Mouse (Mus musculus) ovary, adult 18-20 months (tissue): ENCODE measurements at regions not wholly inside any gene's neighbourhood (a gene's known extent, or its start where the extent isn't known, plus 50 kb on each side); places are given as distances from the start of the nearest gene placed in this dataset.
"Not testable (repeated sequence)": the region's sequence is repeated elsewhere in the genome, so short reads cannot be mapped to it uniquely, and the experiment has no call there.

ENCODE experiments used
- DNase-seq: peaks from one replicate; pipeline ENCODE4 v3.0.0; 2022; ENCODE audit warnings: low spot score, mixed read lengths

GRCm38 (mm10) chr16:20860606-20861005 is 126.3 kb upstream of the Thpo start:
- not testable (repeated sequence) for DNase-seq

- no peak for DNase-seq
Observed at GRCm38 (mm10) chr16:20854696-20855213, 120.4 kb upstream of the Thpo start.

- no peak for DNase-seq
Observed at GRCm38 (mm10) chr16:20838151-20838550, 103.8 kb upstream of the Thpo start.

- no peak for DNase-seq
Observed at GRCm38 (mm10) chr16:20836866-20837265, 102.6 kb upstream of the Thpo start.

- DNase-seq, result not testable (repeated sequence)
Observed at GRCm38 (mm10) chr16:20833838-20834237, 99.5 kb upstream of the Thpo start.

GRCm38 (mm10) chr16:20833301-20833700 is 99.0 kb upstream of the Thpo start:
- DNase-seq, result no peak

GRCm38 (mm10) chr16:20829732-20830435 is 95.6 kb upstream of the Thpo start:
- DNase-seq, result no peak

- no peak for DNase-seq
Observed at GRCm38 (mm10) chr16:20828996-20829731, 94.9 kb upstream of the Thpo start.

- DNase-seq, result no peak
Observed at GRCm38 (mm10) chr16:20824226-20824625, 89.9 kb upstream of the Thpo start.

- no peak for DNase-seq
Observed at GRCm38 (mm10) chr16:20820939-20821338, 86.6 kb upstream of the Thpo start.

GRCm38 (mm10) chr16:20819568-20819967 is 85.3 kb upstream of the Thpo start:
- no peak for DNase-seq

- DNase-seq, result no peak
Observed at GRCm38 (mm10) chr16:20818711-20819189, 84.4 kb upstream of the Thpo start.

- no peak for DNase-seq
Observed at GRCm38 (mm10) chr16:20814976-20815375, 80.7 kb upstream of the Thpo start.

- no peak for DNase-seq
Observed at GRCm38 (mm10) chr16:20814240-20814639, 79.9 kb upstream of the Thpo start.

GRCm38 (mm10) chr16:20812025-20812424 is 77.7 kb upstream of the Thpo start:
- DNase-seq, result not testable (repeated sequence)

GRCm38 (mm10) chr16:20810322-20810721 is 76.0 kb upstream of the Thpo start:
- DNase-seq, result no peak

GRCm38 (mm10) chr16:20808263-20808662 is 74.0 kb upstream of the Thpo start:
- no peak for DNase-seq

GRCm38 (mm10) chr16:20806739-20807138 is 72.4 kb upstream of the Thpo start:
- DNase-seq, result no peak

GRCm38 (mm10) chr16:20805793-20806192 is 71.5 kb upstream of the Thpo start:
- no peak for DNase-seq

GRCm38 (mm10) chr16:20805086-20805485 is 70.8 kb upstream of the Thpo start:
- DNase-seq, result no peak

GRCm38 (mm10) chr16:20804601-20805017 is 70.3 kb upstream of the Thpo start:
- DNase-seq, result peak; percentile 71

- DNase-seq, result peak; percentile 28
Observed at GRCm38 (mm10) chr16:20803278-20803930, 69.1 kb upstream of the Thpo start.

GRCm38 (mm10) chr16:20802724-20803123 is 68.4 kb upstream of the Thpo start:
- peak; percentile 29 for DNase-seq
